Mouse (Mus musculus) embryonic fibroblast, embryonic 13.5 days (primary cell): ENCODE results near the gene Smyd3.

Source experiments
- CTCF ChIP-seq: IDR thresholded peaks from 2 replicates; pipeline ENCODE4 v1.5.1; 2011; ENCODE audit warnings: mild to moderate bottlenecking, control low read depth, low read length, moderate library complexity, borderline replicate concordance; ENCODE audit not compliant: insufficient read depth
- POLR2A ChIP-seq: IDR thresholded peaks from 2 replicates; pipeline ENCODE4 v1.6.1; 2011; ENCODE audit warnings: low read depth, mild to moderate bottlenecking, control low read depth, low read length, moderate library complexity

DNA sequence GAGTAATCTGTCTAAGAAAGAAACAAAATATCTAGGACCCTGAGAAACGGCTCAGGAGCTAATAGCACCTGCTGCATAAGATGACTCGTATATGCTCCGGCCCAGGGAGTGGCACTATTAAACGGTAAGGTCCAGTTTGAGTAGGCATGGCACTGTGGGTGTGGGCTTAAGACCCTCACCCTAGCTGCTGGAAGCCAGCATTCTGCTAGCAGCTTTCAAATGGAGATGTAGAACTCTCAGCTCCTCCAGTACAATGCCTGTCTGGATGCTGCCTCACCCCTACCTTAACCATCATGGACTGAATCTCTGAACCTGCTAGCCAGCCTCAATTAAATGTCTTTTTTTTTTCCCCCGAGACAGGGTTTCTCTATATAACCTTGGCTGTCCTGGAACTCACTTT is 55.5 kb downstream of the Smyd3 start:
- TF ChIP-seq CTCF (no peak), POLR2A (no peak)
